Mouse (Mus musculus) embryo, embryonic 11 days (tissue): ENCODE data around the gene Bhlhe23.

ENCODE experiments used
- DNase-seq: peaks from one replicate; pipeline ENCODE4 v3.0.0-alpha.2; 2015

Bhlhe23 gene

DNA sequence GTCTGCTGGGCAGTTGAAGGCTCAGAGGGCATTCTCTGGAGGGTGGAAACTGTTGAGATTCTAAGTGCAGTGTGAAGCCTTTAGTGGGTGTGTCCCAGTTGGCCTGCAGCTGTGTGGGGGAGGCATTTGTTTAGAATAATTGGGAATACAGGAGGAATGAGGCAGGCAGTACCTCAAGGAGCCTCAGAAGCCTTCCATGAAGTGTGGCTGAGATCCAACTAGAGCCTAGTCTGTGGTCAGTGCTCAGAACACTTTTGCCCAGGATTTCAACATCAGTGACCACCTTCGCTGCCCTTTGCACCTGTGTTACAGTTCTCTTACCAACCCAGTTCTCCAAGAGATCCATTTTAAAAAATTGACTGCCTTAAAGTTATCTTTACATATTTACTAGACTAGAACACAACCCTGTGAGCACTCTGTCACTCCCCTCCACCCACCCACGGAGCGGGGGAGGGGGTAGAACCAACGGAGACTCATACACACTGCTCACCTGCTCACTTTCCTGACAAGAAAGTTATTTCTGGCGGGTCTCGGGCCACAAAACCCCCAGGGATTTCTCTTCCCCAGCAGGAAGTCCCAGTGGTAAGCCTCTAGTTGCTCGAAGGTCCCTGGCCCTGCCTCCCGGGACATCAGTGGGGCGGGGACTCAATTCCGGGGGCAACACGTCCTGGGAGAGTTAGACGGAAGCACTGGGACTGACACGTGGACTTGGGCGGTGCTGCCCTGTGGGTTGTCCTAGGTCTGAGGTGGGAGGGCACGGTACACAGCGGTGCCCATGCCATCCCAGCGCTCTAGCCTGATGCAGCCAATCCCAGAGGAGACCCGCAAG, 51.9 kb downstream of the Bhlhe23 start, which contains the start of gene Slc17a9:
Gene Slc17a9 (plus strand): TSS at position 679 of the 829 bp plus-strand sequence.
- DNase-seq: no peak
